Mouse (Mus musculus): ENCODE measurements at regions not wholly inside any gene's neighbourhood (a gene's known extent, or its start where the extent isn't known, plus 50 kb on each side); places are given as distances from the start of the nearest gene placed in this dataset.
"Not testable (repeated sequence)": the region's sequence is repeated elsewhere in the genome, so short reads cannot be mapped to it uniquely, and the experiment has no call there.

- not testable (repeated sequence) for H3K4me1 ChIP-seq (ENCODE audit: control insufficient read depth, insufficient read depth, low read depth, low read length); H3K27me3 ChIP-seq (replicated peaks; ENCODE audit: control insufficient read depth, insufficient read depth, low read length); H3K9me3 ChIP-seq (ENCODE audit: control insufficient read depth, low read length); ATAC-seq; H3K4me2 ChIP-seq (ENCODE audit: low read length); H3K9ac ChIP-seq (ENCODE audit: low read depth, low read length); H3K4me3 ChIP-seq (ENCODE audit: low read length); H3K36me3 ChIP-seq (ENCODE audit: control insufficient read depth, insufficient read depth, low read length); H3K27ac ChIP-seq (ENCODE audit: low read depth, low read length)
- WGBS = 51% methylated on average over 2 of the region's 2 CpGs
These were observed 62.1 kb downstream of the Duxbl3 start for GRCm38 (mm10) chr14:26319821-26320220.

- no peak overlapping the region for H3K9ac ChIP-seq (ENCODE audit: low read depth, low read length)
- no peaks in the 10 kb centered on the region for H3K4me1 ChIP-seq (ENCODE audit: control insufficient read depth, insufficient read depth, low read depth, low read length)
- H3K36me3 ChIP-seq (ENCODE audit: control insufficient read depth, insufficient read depth, low read length) = no peaks in the 10 kb centered on the region
- H3K27ac ChIP-seq (ENCODE audit: low read depth, low read length) = no peak overlapping the region
- H3K4me2 ChIP-seq (ENCODE audit: low read length) = no peak overlapping the region
- no peak for ATAC-seq
- H3K9me3 ChIP-seq (ENCODE audit: control insufficient read depth, low read length) = no peaks in the 10 kb centered on the region
- H3K27me3 ChIP-seq (replicated peaks; ENCODE audit: control insufficient read depth, insufficient read depth, low read length) = no peaks in the 10 kb centered on the region
- H3K4me3 ChIP-seq (ENCODE audit: low read length) = no peak overlapping the region
- 97% methylated on average over 3 of the region's 3 CpGs for WGBS
These were observed 63.0 kb downstream of the Duxbl3 start for GRCm38 (mm10) chr14:26320736-26321135.

- Histone ChIP-seq H3K4me2 (ENCODE audit: low read length) (no peak overlapping the region), H3K9ac (ENCODE audit: low read depth, low read length) (no peak overlapping the region), H3K4me1 (ENCODE audit: control insufficient read depth, insufficient read depth, low read depth, low read length) (no peaks in the 10 kb centered on the region), H3K27ac (ENCODE audit: low read depth, low read length) (no peak overlapping the region), H3K4me3 (ENCODE audit: low read length) (no peak overlapping the region), H3K36me3 (ENCODE audit: control insufficient read depth, insufficient read depth, low read length) (no peaks in the 10 kb centered on the region), H3K27me3 (replicated peaks; ENCODE audit: control insufficient read depth, insufficient read depth, low read length) (no peaks in the 10 kb centered on the region), H3K9me3 (ENCODE audit: control insufficient read depth, low read length) (no peaks in the 10 kb centered on the region)
- peak; percentile 37; the same call in 1 of the 2 replicates for ATAC-seq
- 64% methylated on average over 6 of the region's 6 CpGs for WGBS
These were observed 70.8 kb downstream of the Duxbl3 start for GRCm38 (mm10) chr14:26328562-26328961.

GRCm38 (mm10) chr14:26341111-26341510, 83.3 kb downstream of the Duxbl3 start:
- H3K9me3 ChIP-seq (ENCODE audit: control insufficient read depth, low read length) = no peaks in the 10 kb centered on the region
- no peak overlapping the region for H3K27ac ChIP-seq (ENCODE audit: low read depth, low read length)
- no peaks in the 10 kb centered on the region for H3K27me3 ChIP-seq (replicated peaks; ENCODE audit: control insufficient read depth, insufficient read depth, low read length)
- 87% methylated on average over 5 of the region's 5 CpGs for WGBS
- H3K36me3 ChIP-seq (ENCODE audit: control insufficient read depth, insufficient read depth, low read length) = no peaks in the 10 kb centered on the region
- H3K4me1 ChIP-seq (ENCODE audit: control insufficient read depth, insufficient read depth, low read depth, low read length) = no peaks in the 10 kb centered on the region
- no peak for ATAC-seq
- no peak overlapping the region for H3K9ac ChIP-seq (ENCODE audit: low read depth, low read length)
- H3K4me3 ChIP-seq (ENCODE audit: low read length) = no peak overlapping the region
- H3K4me2 ChIP-seq (ENCODE audit: low read length) = no peak overlapping the region

GRCm38 (mm10) chr14:26345227-26345626, 87.5 kb downstream of the Duxbl3 start:
- no peaks in the 10 kb centered on the region for H3K27me3 ChIP-seq (replicated peaks; ENCODE audit: control insufficient read depth, insufficient read depth, low read length)
- no peak overlapping the region for H3K4me3 ChIP-seq (ENCODE audit: low read length)
- ATAC-seq = no peak
- H3K36me3 ChIP-seq (ENCODE audit: control insufficient read depth, insufficient read depth, low read length) = no peaks in the 10 kb centered on the region
- no peak overlapping the region for H3K27ac ChIP-seq (ENCODE audit: low read depth, low read length)
- no peaks in the 10 kb centered on the region for H3K9me3 ChIP-seq (ENCODE audit: control insufficient read depth, low read length)
- H3K4me2 ChIP-seq (ENCODE audit: low read length) = no peak overlapping the region
- 76% methylated on average over 1 of the region's 1 CpGs for WGBS
- no peaks in the 10 kb centered on the region for H3K4me1 ChIP-seq (ENCODE audit: control insufficient read depth, insufficient read depth, low read depth, low read length)
- H3K9ac ChIP-seq (ENCODE audit: low read depth, low read length) = no peak overlapping the region

- H3K4me2 ChIP-seq (ENCODE audit: low read length) = no peak overlapping the region
- H3K27me3 ChIP-seq (replicated peaks; ENCODE audit: control insufficient read depth, insufficient read depth, low read length) = no peaks in the 10 kb centered on the region
- no peak overlapping the region for H3K4me3 ChIP-seq (ENCODE audit: low read length)
- no peak overlapping the region for H3K9ac ChIP-seq (ENCODE audit: low read depth, low read length)
- H3K27ac ChIP-seq (ENCODE audit: low read depth, low read length) = no peak overlapping the region
- H3K4me1 ChIP-seq (ENCODE audit: control insufficient read depth, insufficient read depth, low read depth, low read length) = no peaks in the 10 kb centered on the region
- no peaks in the 10 kb centered on the region for H3K36me3 ChIP-seq (ENCODE audit: control insufficient read depth, insufficient read depth, low read length)
- WGBS = 94% methylated on average over 4 of the region's 4 CpGs
- no peaks in the 10 kb centered on the region for H3K9me3 ChIP-seq (ENCODE audit: control insufficient read depth, low read length)
- no peak for ATAC-seq
These were observed 89.5 kb downstream of the Duxbl3 start for GRCm38 (mm10) chr14:26347296-26347695.

GRCm38 (mm10) chr14:26352927-26353326, 95.2 kb downstream of the Duxbl3 start:
- WGBS = 67% methylated on average over 1 of the region's 1 CpGs
- no peak for ATAC-seq
- Histone ChIP-seq H3K9me3 (ENCODE audit: control insufficient read depth, low read length) (no peaks in the 10 kb centered on the region), H3K27me3 (replicated peaks; ENCODE audit: control insufficient read depth, insufficient read depth, low read length) (no peaks in the 10 kb centered on the region), H3K36me3 (ENCODE audit: control insufficient read depth, insufficient read depth, low read length) (no peaks in the 10 kb centered on the region), H3K4me2 (ENCODE audit: low read length) (no peak overlapping the region), H3K4me3 (ENCODE audit: low read length) (no peak overlapping the region), H3K4me1 (ENCODE audit: control insufficient read depth, insufficient read depth, low read depth, low read length) (no peaks in the 10 kb centered on the region), H3K9ac (ENCODE audit: low read depth, low read length) (no peak overlapping the region), H3K27ac (ENCODE audit: low read depth, low read length) (no peak overlapping the region)

- Histone ChIP-seq H3K4me1 (ENCODE audit: control insufficient read depth, insufficient read depth, low read depth, low read length) (no peaks in the 10 kb centered on the region), H3K36me3 (ENCODE audit: control insufficient read depth, insufficient read depth, low read length) (no peaks in the 10 kb centered on the region), H3K9me3 (ENCODE audit: control insufficient read depth, low read length) (no peaks in the 10 kb centered on the region), H3K4me2 (ENCODE audit: low read length) (no peak overlapping the region), H3K27ac (ENCODE audit: low read depth, low read length) (no peak overlapping the region), H3K27me3 (replicated peaks; ENCODE audit: control insufficient read depth, insufficient read depth, low read length) (no peaks in the 10 kb centered on the region), H3K4me3 (ENCODE audit: low read length) (no peak overlapping the region), H3K9ac (ENCODE audit: low read depth, low read length) (no peak overlapping the region)
- 66% methylated on average over 6 of the region's 6 CpGs for WGBS
- ATAC-seq = no peak
These were observed 99.5 kb downstream of the Duxbl3 start for GRCm38 (mm10) chr14:26357242-26357641.

- no peaks in the 10 kb centered on the region for H3K9me3 ChIP-seq (ENCODE audit: control insufficient read depth, low read length)
- no peaks in the 10 kb centered on the region for H3K4me1 ChIP-seq (ENCODE audit: control insufficient read depth, insufficient read depth, low read depth, low read length)
- H3K4me3 ChIP-seq (ENCODE audit: low read length) = no peak overlapping the region
- no peak overlapping the region for H3K9ac ChIP-seq (ENCODE audit: low read depth, low read length)
- no peaks in the 10 kb centered on the region for H3K36me3 ChIP-seq (ENCODE audit: control insufficient read depth, insufficient read depth, low read length)
- WGBS = 81% methylated on average over 8 of the region's 8 CpGs
- H3K4me2 ChIP-seq (ENCODE audit: low read length) = no peak overlapping the region
- H3K27me3 ChIP-seq (replicated peaks; ENCODE audit: control insufficient read depth, insufficient read depth, low read length) = no peaks in the 10 kb centered on the region
- no peak for ATAC-seq
- H3K27ac ChIP-seq (ENCODE audit: low read depth, low read length) = no peak overlapping the region
These were observed 100.2 kb downstream of the Duxbl3 start for GRCm38 (mm10) chr14:26357996-26358395.

GRCm38 (mm10) chr14:26360071-26360470, 102.3 kb downstream of the Duxbl3 start:
- no peaks in the 10 kb centered on the region for H3K36me3 ChIP-seq (ENCODE audit: control insufficient read depth, insufficient read depth, low read length)
- no peak overlapping the region for H3K4me3 ChIP-seq (ENCODE audit: low read length)
- H3K27me3 ChIP-seq (replicated peaks; ENCODE audit: control insufficient read depth, insufficient read depth, low read length) = no peaks in the 10 kb centered on the region
- no peak for ATAC-seq
- H3K9me3 ChIP-seq (ENCODE audit: control insufficient read depth, low read length) = no peaks in the 10 kb centered on the region
- H3K9ac ChIP-seq (ENCODE audit: low read depth, low read length) = no peak overlapping the region
- no peak overlapping the region for H3K4me2 ChIP-seq (ENCODE audit: low read length)
- 77% methylated on average over 4 of the region's 4 CpGs for WGBS
- H3K4me1 ChIP-seq (ENCODE audit: control insufficient read depth, insufficient read depth, low read depth, low read length) = no peaks in the 10 kb centered on the region
- H3K27ac ChIP-seq (ENCODE audit: low read depth, low read length) = no peak overlapping the region
